Mouse (Mus musculus) cerebellum, adult 9-11 months (tissue): Measurements from ENCODE around the gene Enho.
A peak's percentile ranks its signal among the peaks of the same experiment; 100 is the strongest.
"Not testable (repeated sequence)": the region's sequence is repeated elsewhere in the genome, so short reads cannot be mapped to it uniquely, and the experiment has no call there.

Experiments used
- DNase-seq: peaks from one replicate; pipeline ENCODE4 v3.0.0; 2022

Gene Enho

GRCm38 (mm10) chr4:41639913-41640507, at the start of gene Enho:
Gene Enho (minus strand): TSS chr4:41640324.
- peak; percentile 98 for DNase-seq

GRCm38 (mm10) chr4:41688562-41688961, 48.4 kb upstream of the Enho start:
- DNase-seq: not testable (repeated sequence)

- DNase-seq: not testable (repeated sequence)
Observed at GRCm38 (mm10) chr4:41685882-41686492, 45.9 kb upstream of the Enho start.

DNA sequence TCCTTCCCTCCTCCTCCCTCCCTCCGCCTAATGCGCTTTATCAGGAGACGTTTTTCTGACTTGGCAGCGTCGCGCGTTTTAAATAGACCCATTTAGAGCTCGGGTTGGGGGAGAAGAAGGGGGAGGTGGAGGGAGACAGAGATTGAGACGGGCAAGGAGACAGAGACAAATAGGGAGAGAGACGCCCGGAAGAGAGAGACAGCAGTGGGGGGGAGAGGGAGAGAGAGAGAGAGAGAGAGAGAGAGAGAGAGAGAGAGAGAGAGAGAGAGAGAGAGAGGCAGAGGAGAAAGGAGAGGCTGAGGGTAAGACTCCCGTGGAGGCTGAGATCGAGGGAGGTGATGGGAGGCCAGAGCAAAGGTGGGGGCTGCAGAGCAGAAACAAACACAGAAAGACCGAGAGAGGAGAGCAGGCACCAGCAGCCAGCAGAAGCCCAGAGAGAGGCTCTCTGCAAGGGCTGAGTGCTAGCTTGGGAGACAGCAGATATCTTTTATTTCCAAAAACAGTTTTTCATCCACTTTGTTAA, 44.9 kb upstream of the Enho start:
- DNase-seq: not testable (repeated sequence)

DNA sequence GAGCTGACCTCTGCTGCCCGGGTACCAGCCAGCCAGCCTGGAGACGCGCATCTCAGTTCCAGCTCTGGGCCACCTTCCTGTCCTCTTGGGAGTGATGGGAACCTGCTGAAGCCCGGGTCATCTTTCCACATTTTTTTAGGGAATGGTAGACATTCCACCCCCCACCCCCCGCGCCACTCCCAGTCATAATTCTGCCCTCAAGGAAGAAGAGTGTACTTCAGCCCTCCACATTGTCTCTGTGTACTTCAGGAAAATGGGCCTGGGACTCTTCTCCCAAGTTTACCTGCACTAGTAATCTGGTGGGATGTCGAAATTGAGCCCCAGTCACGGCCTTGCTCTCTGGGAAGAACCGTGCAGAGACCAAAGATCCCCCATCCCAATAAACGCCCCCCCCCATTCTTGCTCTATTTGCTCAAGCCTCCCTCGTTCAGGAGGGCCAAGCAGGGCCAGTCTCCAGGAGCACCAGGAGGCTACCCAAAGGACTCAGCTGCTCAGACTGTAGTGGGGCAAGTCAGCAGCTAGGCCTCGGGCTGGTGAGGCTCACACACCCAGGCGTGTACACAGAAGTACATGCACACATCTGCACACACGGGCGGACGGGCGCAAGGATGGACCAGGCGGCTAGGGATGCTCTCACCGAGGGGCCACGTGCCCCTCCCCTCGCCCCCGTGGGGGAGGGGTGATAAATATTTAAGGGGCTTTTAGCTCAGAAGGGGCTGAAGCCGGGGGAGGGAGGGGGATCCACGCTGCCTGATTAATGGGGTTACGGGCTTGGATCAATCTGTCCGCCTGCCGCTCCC, 44.2 kb upstream of the Enho start:
- not testable (repeated sequence) for DNase-seq

DNA sequence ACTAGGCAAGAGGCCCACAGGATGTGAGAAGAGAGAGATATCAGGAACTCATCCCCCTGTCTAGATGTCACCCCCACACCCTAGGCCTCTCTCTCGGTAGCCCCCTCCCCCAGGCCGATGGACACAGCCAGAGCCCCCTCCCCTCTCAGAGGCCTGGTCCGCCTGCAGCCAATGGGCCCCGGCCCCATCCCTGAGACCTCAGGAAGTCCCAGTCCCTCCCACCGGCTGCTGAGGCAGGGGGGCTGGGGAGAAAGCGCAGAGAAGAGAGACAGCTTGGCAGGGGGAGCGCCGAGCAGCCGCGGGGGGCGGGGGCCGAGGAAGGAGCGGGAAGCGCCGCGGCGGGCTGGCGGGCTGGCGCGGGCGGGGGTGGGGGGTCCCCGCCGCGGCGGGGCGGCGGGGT, 43.2 kb upstream of the Enho start:
- not testable (repeated sequence) for DNase-seq

GRCm38 (mm10) chr4:41682789-41683188, 42.7 kb upstream of the Enho start:
- DNase-seq: no peak

GRCm38 (mm10) chr4:41681947-41682346, 41.8 kb upstream of the Enho start:
- DNase-seq: peak; percentile 39

DNA sequence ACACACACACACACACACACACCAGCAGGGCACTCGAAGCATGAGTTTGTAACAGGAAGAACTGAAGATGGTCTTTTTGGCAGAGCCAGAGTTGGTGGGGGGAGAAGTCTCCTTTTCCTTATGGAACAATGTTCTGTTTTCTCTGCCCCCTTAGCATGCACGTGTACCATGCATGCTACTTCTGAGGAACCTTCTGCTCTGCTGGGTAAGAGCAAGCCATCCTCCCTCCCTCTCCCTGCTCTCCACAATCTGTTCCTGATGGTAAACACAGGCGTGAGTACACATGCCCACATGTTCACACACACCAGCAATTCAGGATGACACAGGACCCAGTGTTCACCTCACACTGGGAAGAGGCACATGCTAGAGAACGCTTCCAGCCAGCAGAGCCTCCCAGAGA, 41.1 kb upstream of the Enho start:
- DNase-seq: peak; percentile 73

DNA sequence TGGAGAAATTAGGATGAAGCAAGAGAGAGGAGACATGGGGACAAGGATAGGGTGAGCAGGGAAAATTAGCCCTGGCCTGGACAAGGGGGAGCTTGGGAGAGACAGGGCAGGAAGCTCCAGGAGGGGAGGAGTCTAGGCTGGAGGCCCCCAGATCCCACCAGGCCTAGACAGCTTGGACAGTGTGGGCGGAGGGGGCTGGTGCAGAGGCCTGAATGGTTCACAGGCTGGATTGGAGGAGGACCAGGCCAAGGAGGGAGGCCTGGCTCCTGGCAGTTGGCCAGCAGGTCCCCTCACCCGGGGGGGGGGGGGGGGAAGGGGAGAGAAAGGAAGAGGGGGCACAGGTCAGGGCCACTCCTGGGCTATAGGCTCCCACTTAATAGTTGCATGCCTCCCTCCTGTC, 39.2 kb upstream of the Enho start:
- peak; percentile 47 for DNase-seq

DNA sequence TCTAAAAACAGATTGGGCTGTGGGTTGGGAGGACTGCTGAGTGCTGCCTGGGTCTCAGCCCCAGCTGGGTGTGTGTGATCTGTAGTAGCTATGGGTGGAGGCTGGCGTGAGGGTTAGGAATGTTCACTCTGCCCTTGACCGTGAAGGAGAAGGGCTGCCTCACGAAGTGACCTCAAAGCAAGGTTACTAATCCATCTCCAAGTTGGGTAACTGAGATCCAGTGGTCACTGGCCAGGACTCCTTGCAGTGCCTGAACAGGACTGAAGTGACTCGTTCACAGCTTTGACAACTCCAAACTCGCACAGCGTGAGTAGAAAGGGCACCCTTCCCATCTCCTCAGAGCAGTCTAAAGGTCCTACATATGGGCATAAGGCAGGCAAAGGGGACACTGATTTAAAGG, 38.7 kb upstream of the Enho start:
- DNase-seq: peak; percentile 41

GRCm38 (mm10) chr4:41677006-41677629, 37.0 kb upstream of the Enho start:
- peak; percentile 88 for DNase-seq

DNA sequence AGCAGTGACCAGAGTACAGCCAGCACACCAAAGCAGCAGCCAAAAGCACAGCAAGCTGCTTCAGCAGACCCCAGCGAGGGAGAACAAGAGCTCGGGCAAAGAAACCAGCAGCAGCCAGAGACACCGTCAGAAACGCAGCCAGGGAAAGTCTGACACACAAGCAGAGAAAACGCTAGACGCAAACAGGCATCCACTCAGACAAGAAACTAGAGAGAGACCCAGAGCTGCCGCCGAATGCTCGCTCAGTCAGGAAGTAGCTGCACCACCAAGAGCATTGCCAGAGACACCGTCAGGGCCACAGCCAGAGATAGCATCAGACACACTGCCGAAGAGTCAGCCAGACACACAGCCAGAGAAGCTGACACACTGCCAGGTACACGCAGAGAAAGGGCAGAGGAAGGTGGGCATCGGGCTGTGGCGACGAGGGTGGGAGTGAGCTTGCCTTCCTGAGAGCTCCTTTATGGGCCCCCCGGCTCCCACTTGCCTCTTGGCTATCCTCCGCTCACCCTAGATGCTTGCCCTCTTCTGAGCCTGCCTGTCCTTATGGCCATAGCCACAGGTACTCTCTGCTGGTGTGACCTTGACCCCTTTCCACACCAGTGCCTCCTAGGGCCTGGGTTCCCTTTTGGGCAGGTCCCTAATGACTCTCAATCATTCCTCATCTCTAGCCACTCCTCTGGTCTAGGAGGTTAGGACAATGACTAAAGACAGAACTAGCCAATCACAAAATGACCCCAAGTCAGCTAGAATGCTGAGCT, 36.3 kb upstream of the Enho start:
- DNase-seq: peak; percentile 80

GRCm38 (mm10) chr4:41673186-41673585, 33.1 kb upstream of the Enho start:
- no peak for DNase-seq

DNA sequence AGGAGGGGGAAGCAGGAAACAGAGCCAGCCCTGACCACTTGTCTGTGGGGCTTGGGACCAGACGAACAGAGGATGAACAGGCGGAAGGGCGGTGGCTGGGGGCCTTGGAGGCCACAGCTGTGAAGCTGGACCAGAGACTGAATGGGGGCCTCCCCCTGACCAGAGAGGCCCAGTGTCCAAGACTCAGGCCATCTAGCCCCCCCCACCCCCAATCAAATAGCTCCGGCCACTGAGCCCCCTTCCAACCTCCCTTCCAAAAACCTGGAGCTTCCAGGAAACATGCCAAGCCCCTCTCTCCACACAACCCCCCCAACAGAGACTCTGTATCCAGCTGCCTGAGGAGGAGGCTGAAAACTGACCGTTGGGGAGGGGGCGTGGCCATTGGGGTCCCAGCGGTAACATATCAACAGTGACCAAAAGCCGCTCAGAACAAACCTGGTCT, 32.4 kb upstream of the Enho start:
- DNase-seq: no peak

- no peak for DNase-seq
Observed at GRCm38 (mm10) chr4:41671963-41672480, 31.9 kb upstream of the Enho start.

DNA sequence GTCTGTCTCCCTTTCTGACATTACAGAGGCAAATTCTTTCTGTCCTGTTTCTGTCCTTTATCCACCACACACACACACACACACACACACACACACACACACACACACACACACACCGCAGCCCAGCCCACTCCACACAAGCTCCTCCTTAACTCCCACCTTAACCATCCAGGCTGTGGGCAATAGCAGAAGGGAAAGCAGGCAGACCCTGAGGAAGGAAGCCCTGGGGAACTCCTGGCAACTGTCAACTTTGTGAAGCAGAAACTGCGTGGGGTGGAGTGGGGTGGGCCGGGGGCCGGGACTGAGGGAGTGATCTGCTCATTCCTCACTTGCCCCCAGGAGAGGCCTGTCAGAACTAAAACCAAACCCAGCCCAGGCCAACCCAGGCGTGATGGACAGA, 31.4 kb upstream of the Enho start:
- DNase-seq: no peak

GRCm38 (mm10) chr4:41670836-41671235, 30.7 kb upstream of the Enho start:
- no peak for DNase-seq

GRCm38 (mm10) chr4:41666646-41667045, 26.5 kb upstream of the Enho start:
- DNase-seq: no peak

- DNase-seq: no peak
Observed at GRCm38 (mm10) chr4:41665009-41665675, 25.0 kb upstream of the Enho start.

DNA sequence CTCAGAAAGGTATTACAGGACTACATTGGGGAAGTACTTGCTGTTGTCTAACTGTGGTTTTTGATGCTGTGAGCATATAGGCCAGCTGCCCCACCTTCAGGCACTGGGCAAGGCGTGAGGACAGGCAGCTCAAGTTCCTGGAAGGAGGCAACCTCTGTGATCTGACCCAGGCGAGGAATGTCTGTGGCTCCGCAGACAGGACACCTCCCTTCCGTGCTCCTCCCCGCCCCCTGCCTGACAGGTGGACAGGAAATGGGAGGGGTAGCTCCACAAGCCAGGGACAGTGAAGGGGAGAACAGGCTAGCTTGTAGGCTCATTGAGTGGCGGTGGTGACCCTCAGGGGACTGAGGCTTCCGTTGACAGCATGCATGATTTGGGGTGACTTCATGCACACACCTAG, 24.4 kb upstream of the Enho start:
- DNase-seq: no peak

DNA sequence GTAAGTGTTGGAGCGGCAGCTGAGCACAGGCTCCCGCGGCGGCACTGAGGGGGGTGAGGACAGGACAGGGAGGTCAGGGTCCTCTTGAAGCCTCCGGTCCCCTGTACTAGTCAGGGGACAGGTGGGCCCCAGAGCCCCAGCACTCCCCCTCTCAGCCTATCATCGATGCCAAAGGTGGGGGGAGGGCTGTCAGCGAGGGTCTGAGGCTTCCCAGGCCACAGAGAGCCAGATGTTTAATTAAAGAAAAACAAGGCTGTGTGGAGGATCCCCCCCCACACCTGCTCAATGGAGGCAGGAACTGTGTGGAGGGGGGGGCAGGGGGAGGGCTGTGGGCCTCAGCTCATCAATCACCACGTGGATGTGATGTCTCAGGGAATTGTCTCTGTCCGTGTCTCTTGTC, 23.5 kb upstream of the Enho start:
- no peak for DNase-seq
